Mouse (Mus musculus) Muller cell, postnatal 12 days (primary cell): Measurements from ENCODE around the gene Abcc9.
"Not testable (repeated sequence)": the region's sequence is repeated elsewhere in the genome, so short reads cannot be mapped to it uniquely, and the experiment has no call there.

Experiments
- DNase-seq: peaks from one replicate; pipeline ENCODE4 v3.0.0-alpha.2; 2015; ENCODE audit errors: inconsistent ontology term

Abcc9 gene

GRCm38 (mm10) chr6:142703441-142703930 is 1.4 kb upstream of the Abcc9 start:
- DNase-seq, result no peak

- DNase-seq, result no peak
Observed at GRCm38 (mm10) chr6:142701161-142701560, 954 bp downstream of the Abcc9 start.

- DNase-seq, result no peak
Observed at GRCm38 (mm10) chr6:142700753-142701152, 1.4 kb downstream of the Abcc9 start.

- no peak for DNase-seq
Observed at GRCm38 (mm10) chr6:142692085-142692484, 10.0 kb downstream of the Abcc9 start.

DNA sequence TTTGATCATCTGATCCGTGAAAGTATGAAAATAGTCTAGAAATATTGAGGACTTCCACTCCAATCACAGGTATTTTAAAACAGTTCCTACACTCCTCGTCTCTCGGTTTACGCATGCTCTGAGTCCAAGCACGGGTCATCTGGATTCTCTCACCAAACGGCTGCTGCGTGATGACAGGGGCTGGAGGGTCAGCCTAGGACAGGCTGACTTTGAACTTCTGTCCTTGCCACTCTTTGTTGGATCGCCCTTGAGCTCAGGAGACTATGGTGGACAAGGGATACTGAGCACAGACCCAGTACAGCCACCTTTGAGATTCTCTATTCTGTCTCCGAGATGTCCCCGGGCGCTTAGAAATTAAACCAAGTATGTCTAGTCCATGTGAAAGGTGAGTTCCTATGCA is 12.4 kb downstream of the Abcc9 start:
- DNase-seq, result no peak

DNA sequence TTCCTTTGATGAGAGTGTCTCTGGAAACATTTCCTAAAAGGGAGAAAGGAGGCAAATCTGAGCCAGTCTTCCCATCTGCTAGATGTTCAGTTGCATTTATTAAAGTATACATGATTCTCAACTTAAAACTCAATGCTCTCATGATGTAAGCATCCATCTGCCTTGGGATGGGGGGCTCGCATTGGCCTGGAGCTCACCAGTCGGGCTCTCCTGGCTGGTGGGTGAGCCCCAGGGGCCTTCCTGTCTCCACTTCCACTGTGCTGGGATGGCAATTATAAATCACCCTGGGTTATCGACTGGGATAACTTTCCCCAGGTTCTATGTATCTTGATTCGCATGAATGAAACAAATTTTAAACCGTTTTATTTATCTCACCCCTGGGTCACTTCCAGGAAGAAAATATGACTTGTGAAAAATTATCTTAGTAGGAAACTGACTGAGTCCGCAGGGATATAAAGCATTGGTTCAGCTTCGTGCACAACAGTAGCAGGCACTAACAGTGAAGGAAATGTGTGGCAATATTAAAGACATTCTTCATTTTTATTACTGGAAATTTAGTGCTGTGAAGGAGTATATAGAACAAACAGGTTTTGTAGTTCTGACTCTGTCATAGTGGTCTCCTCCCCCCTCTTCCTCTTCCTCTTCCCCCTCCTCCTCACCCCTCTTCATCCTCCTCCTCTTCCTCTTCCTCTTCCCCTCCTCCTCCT is 19.0 kb downstream of the Abcc9 start:
- DNase-seq, result no peak

DNA sequence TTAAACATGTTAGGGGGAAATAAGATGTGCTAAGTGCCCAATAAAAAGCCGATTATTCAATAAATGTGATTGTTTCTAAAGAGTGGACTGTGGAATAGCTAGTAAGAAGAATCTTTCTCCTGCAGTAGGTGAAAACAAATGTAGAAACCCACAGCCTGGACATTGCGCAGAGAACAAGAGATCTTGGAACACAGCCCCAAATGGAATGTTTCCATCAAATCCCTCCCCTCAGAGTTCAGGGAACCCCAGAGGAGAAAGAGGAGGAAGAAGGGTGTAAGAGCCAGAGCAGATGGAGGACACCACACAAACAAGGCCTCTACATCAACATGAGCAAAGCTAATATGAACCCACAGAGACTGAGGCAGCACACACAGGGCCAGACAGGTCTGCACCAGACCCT is 32.1 kb downstream of the Abcc9 start:
- DNase-seq, result no peak

GRCm38 (mm10) chr6:142669343-142669742 is 32.8 kb downstream of the Abcc9 start:
- no peak for DNase-seq

- no peak for DNase-seq
Observed at GRCm38 (mm10) chr6:142668831-142669230, 33.3 kb downstream of the Abcc9 start.

DNA sequence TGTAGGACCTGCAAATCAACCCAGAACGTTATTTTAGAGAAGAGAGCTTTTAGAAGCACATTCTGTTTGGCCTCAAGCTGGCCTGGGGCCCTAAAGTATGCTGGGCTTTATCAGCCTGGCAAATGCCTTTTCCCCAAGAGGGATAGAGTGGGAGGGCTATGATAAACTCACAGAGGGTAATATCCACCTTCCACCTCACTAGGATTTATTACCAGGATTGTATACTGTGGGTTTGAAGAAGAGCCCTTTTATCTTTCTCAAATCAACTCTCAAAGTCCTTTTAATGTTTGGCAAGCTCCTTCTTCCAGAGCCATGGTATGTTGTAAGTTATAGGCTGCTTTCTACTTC is 33.7 kb downstream of the Abcc9 start:
- no peak for DNase-seq

GRCm38 (mm10) chr6:142667701-142668418 is 34.3 kb downstream of the Abcc9 start:
- DNase-seq, result no peak

GRCm38 (mm10) chr6:142662056-142662455 is 40.1 kb downstream of the Abcc9 start:
- not testable (repeated sequence) for DNase-seq

GRCm38 (mm10) chr6:142659038-142659437 is 43.1 kb downstream of the Abcc9 start:
- DNase-seq, result no peak

- no peak for DNase-seq
Observed at GRCm38 (mm10) chr6:142654561-142654960, 47.6 kb downstream of the Abcc9 start.

- no peak for DNase-seq
Observed at GRCm38 (mm10) chr6:142652175-142652574, 49.9 kb downstream of the Abcc9 start.

GRCm38 (mm10) chr6:142649331-142649730 is 52.8 kb downstream of the Abcc9 start:
- no peak for DNase-seq

GRCm38 (mm10) chr6:142645474-142645873 is 56.6 kb downstream of the Abcc9 start:
- DNase-seq, result no peak

DNA sequence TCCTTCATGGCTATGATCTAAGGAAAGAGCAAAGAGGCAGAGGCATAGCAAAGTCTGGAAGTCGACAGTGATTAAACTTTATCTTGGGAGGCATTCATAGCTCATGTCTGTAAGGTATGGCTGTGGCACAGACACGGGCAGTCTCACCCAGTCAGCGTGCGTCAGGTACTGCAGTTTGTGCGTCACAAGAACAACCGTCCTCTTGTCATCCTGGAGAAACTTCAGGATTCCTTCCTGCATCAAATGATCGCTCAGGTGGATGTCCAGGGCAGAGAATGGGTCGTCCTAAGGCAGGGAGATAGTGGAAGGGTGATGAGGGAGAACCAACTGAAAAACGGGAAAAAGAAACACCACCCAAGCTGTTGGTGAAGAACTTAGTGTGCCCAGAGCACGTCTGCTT is 62.8 kb downstream of the Abcc9 start:
- DNase-seq, result no peak

DNA sequence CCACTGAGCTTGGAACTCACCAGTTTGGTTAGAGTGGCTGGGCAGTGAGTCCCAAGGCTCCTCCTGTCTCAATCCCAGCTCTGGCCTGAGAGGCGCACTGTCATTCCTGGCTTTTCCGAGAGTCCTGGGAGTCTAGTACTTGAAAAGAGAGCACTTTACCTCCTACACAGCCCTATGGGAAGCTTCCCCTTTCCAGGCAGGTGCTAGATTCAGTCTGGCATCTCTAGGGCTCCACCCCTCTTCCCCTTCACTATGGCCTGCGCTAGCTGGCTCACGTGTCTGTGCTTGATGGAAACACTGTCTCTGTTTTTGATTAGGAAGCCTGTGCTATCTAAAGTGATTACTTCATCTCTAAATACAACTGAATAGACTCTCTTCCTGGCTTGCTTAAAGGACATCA is 66.5 kb downstream of the Abcc9 start:
- no peak for DNase-seq

DNA sequence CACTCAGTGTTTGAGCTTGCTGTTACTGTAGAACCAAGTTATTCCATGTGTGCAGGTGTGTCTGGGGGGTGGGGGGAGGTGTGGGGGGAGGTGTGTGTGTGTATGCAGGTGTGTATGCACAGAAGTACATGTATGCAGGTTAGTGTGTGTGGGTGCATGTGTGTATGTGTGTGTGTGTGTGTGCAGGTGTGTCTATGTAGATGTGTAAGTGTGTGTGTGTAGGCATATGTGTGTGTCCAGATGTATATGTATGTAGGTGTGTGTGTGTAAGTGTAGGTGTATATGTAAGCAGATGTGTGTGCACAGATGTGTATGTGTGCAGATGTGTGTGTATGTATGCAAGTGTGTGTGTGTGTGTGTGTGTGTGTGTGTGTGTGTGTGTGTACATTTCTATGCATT is 66.9 kb downstream of the Abcc9 start:
- DNase-seq, result no peak

GRCm38 (mm10) chr6:142634530-142635184 is 67.5 kb downstream of the Abcc9 start:
- no peak for DNase-seq

- DNase-seq, result no peak
Observed at GRCm38 (mm10) chr6:142623351-142623750, 78.8 kb downstream of the Abcc9 start.

- DNase-seq, result no peak
Observed at GRCm38 (mm10) chr6:142616659-142617058, 85.5 kb downstream of the Abcc9 start.
